ENCODE assay signal across 8 mouse cellular contexts in genomic region chr5:43781423-43781976, GRCm38 (mm10). TPM values are rescaled to one million over a fixed set of nuclear protein-coding genes. Genes with fewer than 3 reads are reported as not detected.
DNase-seq lines count a peak whose midpoint lies in the region; ATAC-seq and TF ChIP-seq lines count a peak whose summit lies in the region.

No protein-coding gene starts in this region.

- H3K36me3 ChIP-seq in ES-E14 (ENCODE audit: control insufficient read depth, insufficient read depth, low read length, poor library complexity, severe bottlenecking) = no peaks in the 10 kb centered on the region
- no peaks in the 10 kb centered on the region for H3K36me3 ChIP-seq in heart, embryonic 14.5 days (ENCODE audit: control insufficient read depth, insufficient read depth, low read length)
- no peaks in the 10 kb centered on the region for H3K36me3 ChIP-seq in limb, embryonic 15.5 days
- no peaks in the 10 kb centered on the region for H3K36me3 ChIP-seq in myocyte (ENCODE audit: control insufficient read depth, insufficient read depth)

- peaks cover 2 to 6% of the 10 kb centered on the region in 2 experiments; a peak in 2 of 4 replicates for H3K4me1 ChIP-seq in ES-E14 (ENCODE audit: control insufficient read depth in 2 of 2, insufficient read depth in 2 of 2, low read length in 2 of 2, poor library complexity in 1 of 2)
- peaks cover 6 to 20% of the 10 kb centered on the region in 2 experiments for H3K4me1 ChIP-seq in heart, embryonic 14.5 days (ENCODE audit: control insufficient read depth in 2 of 2, insufficient read depth in 2 of 2, low read length in 2 of 2)
- peaks cover 13% of the 10 kb centered on the region for H3K4me1 ChIP-seq in limb, embryonic 15.5 days

- in situ Hi-C loops in ES-E14 (cut with MboI; ENCODE audit: low sequenced_read_pairs in 2 of 2, unreplicated experiment in 2 of 2) = no loop called here

- H3K79me2 ChIP-seq in myocyte (ENCODE audit: control insufficient read depth, insufficient read depth) = peaks cover 48% of the 10 kb centered on the region

- H3K4me3 ChIP-seq in ES-E14 (ENCODE audit: insufficient read depth in 1 of 2, low read depth in 1 of 2, low read length in 2 of 2, poor library complexity in 1 of 2, severe bottlenecking in 1 of 2) (peak overlapping the region; percentile 86 to 92), myocyte (peak overlapping the region; percentile 60)
- H3K4me3 ChIP-seq in heart, embryonic 14.5 days (ENCODE audit: control insufficient read depth in 1 of 2, insufficient read depth in 1 of 2, low read depth in 1 of 2, low read length in 2 of 2) = peak overlapping the region; percentile 89 to 91
- H3K4me3 ChIP-seq in limb, embryonic 15.5 days = peak overlapping the region; percentile 89

- peak overlapping the region; percentile 95 for H3K9ac ChIP-seq in ES-E14 (ENCODE audit: insufficient read depth, low read depth, low read length, poor library complexity, severe bottlenecking)
- H3K9ac ChIP-seq in heart, embryonic 14.5 days (ENCODE audit: low read length) = peak overlapping the region; percentile 90
- peak overlapping the region; percentile 91 for H3K9ac ChIP-seq in limb, embryonic 15.5 days

- H3K27ac ChIP-seq in ES-E14 (ENCODE audit: insufficient read depth, low read depth, low read length, poor library complexity, severe bottlenecking) = peak overlapping the region; percentile 77
- peak overlapping the region; percentile 85 to 94 for H3K27ac ChIP-seq in heart, embryonic 14.5 days (replicated peaks in 1 of 2; ENCODE audit: control insufficient read depth in 1 of 2, insufficient read depth in 1 of 2, low read depth in 2 of 2, low read length in 2 of 2)
- H3K27ac ChIP-seq in limb, embryonic 15.5 days = peak overlapping the region; percentile 96

- DNase-seq in layer of hippocampus, adult 9-11 months = peak; percentile 22
- DNase-seq in layer of hippocampus, postnatal 10 days (ENCODE audit: low spot score in 2 of 2) = no peak
- DNase-seq in ES-E14 (ENCODE audit: low read depth, low spot score) = no peak
- DNase-seq in embryo, embryonic 10.5 days (ENCODE audit: low spot score) = peak; percentile 50
- no peak for DNase-seq in cerebellum, postnatal 25 days

- no peaks in the 10 kb centered on the region for H3K9me3 ChIP-seq in ES-E14 (ENCODE audit: control insufficient read depth, insufficient read depth, low read depth, low read length)
- H3K9me3 ChIP-seq in heart, embryonic 14.5 days (ENCODE audit: control insufficient read depth, low read length) = no peaks in the 10 kb centered on the region
- H3K9me3 ChIP-seq in limb, embryonic 15.5 days = no peaks in the 10 kb centered on the region

- H3ac ChIP-seq in myocyte (ENCODE audit: control insufficient read depth, insufficient read length) = peak overlapping the region; percentile 83

- under 1% methylated on average over 39 of the region's 61 CpGs for WGBS in heart, embryonic 14.5 days
- WGBS in limb, embryonic 15.5 days = under 1% methylated on average over 45 of the region's 61 CpGs

- no peak for TF ChIP-seq POLR2A in myocyte (IDR thresholded peaks at IDR 0.05; ENCODE audit: insufficient read length, low read depth)

- no peaks in the 10 kb centered on the region for H3K27me3 ChIP-seq in heart, embryonic 14.5 days (ENCODE audit: control insufficient read depth, insufficient read depth, low read length)
- no peaks in the 10 kb centered on the region for H3K27me3 ChIP-seq in limb, embryonic 15.5 days
- no peaks in the 10 kb centered on the region for H3K27me3 ChIP-seq in myocyte (ENCODE audit: control insufficient read depth, insufficient read depth, insufficient read length)

- peak overlapping the region; percentile 87 for H3K4me2 ChIP-seq in heart, embryonic 14.5 days (ENCODE audit: low read length)
- peak overlapping the region; percentile 47 for H3K4me2 ChIP-seq in limb, embryonic 15.5 days
- H3K4me2 ChIP-seq in myocyte (ENCODE audit: low read depth) = peak overlapping the region; percentile 80

- ATAC-seq in heart, embryonic 14.5 days (ENCODE audit: insufficient number of reproducible peaks, insufficient read depth, low FRiP score, low read depth) = peak; percentile 71
- peak; percentile 66 for ATAC-seq in limb, embryonic 15.5 days (ENCODE audit: insufficient number of reproducible peaks, low FRiP score, low TSS enrichment, low read depth)

TF ChIP-seq in ES-E14, 5 proteins besides CTCF, POLR2A, EP300 and RAD21:
- TF ChIP-seq ZNF384 (IDR thresholded peaks at IDR 0.05; ENCODE audit: low read depth, low read length) (no peak), ZC3H11A (IDR thresholded peaks at IDR 0.05; ENCODE audit: borderline replicate concordance, low read depth, low read length) (no peak), MAFK (IDR thresholded peaks at IDR 0.05; ENCODE audit: insufficient read depth, low read depth, low read length) (no peak), CHD2 (IDR thresholded peaks at IDR 0.05; ENCODE audit: low read depth, low read length) (no peak), HCFC1 (IDR thresholded peaks at IDR 0.05; ENCODE audit: borderline replicate concordance, insufficient read depth, low read length) (no peak)

TF ChIP-seq in myocyte, 11 proteins besides CTCF, POLR2A, EP300 and RAD21:
- TF ChIP-seq E2F4 (IDR thresholded peaks at IDR 0.05; ENCODE audit: insufficient read depth) = no peak
TF ChIP-seq in myocyte: peak in this region for 0.

RNA-seq across cellular contexts. Expression of gene Bst1, which starts 37.2 kb away (rescaled TPM):
- under 1 TPM in 1 of 2 experiments, not detected in 1; 0.16 TPM for total RNA-seq in layer of hippocampus, postnatal 10 days (2021)
- 1.1 and 3.3 TPM in 2 replicates for total RNA-seq in ES-E14 (2012; rRNA removed)
- polyA plus RNA-seq in heart, embryonic 14.5 days (2014; fragmentation: Nextera tagmentation; extraction: Ambion mirVana) = 1.4 and 1.8 TPM in 2 replicates
- polyA plus RNA-seq in limb, embryonic 15.5 days (2015; fragmentation: Nextera tagmentation; extraction: Ambion mirVana) = 2.0 and 4.0 TPM in 2 replicates
- not detected for polyA plus RNA-seq in myocyte (2012; fragmentation: generic; extraction: Trizol)

RNA-seq across cellular contexts. Expression of gene Fbxl5, which starts 39.9 kb away (rescaled TPM):
- total RNA-seq in layer of hippocampus, postnatal 10 days (2021) = 10 to 100 TPM; 77.7 to 88.1 TPM
- 46.0 and 46.9 TPM in 2 replicates for total RNA-seq in ES-E14 (2012; rRNA removed)
- polyA plus RNA-seq in heart, embryonic 14.5 days (2014; fragmentation: Nextera tagmentation; extraction: Ambion mirVana) = 53.8 and 54.1 TPM in 2 replicates
- polyA plus RNA-seq in limb, embryonic 15.5 days (2015; fragmentation: Nextera tagmentation; extraction: Ambion mirVana) = 54.0 and 54.6 TPM in 2 replicates
- polyA plus RNA-seq in myocyte (2012; fragmentation: generic; extraction: Trizol) = 16.2 TPM

Comparison
In these comparisons a context has a peak if more than half of its experiments do, and no peak if none do; other contexts are left out.
1. DNase-seq: peak in layer of hippocampus, adult 9-11 months (single experiment) and embryo, embryonic 10.5 days (single experiment); none in layer of hippocampus, postnatal 10 days (0 of 2), ES-E14 (single experiment) and cerebellum, postnatal 25 days (0 of 2).
2. Peak in every context shown above with its lines, with median percentiles within 50 percentile points of each other: H3K27ac ChIP-seq, H3K4me3 ChIP-seq, H3K9ac ChIP-seq and H3K4me2 ChIP-seq.